Mouse (Mus musculus): ENCODE data around the gene Carnmt1. TPM values are rescaled to one million over a fixed set of nuclear protein-coding genes. Genes with fewer than 3 reads are reported as not detected.
A peak's percentile ranks its signal among the peaks of the same experiment; 100 is the strongest.

The Carnmt1 gene
- polyA plus RNA-seq, 1 experiment from 2014 or later: 25.4 TPM

DNA sequence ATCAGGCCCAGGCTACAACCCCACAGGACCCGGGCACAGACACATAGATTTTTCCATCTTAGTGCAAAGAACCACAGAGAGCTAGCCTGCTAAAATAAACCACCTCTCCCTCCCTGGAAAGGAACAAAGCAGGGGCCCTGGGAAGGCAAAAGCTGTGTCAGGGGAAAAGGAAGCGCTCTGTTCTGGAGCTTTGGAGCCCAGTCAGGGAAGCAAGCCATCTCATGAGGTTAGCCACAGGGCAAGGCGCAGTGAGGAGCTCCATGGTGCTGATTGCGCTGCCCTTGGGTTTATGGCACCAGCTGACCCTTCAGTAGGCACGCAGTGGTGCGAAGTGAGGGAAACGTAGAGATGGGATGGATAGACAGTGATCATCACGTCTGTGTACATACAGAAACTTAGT is 16.2 kb upstream of the Carnmt1 start:
- 0 out of 2 replicates have a peak, but pooled peaks have one; percentile 27 for ATAC-seq (replicated peaks; ENCODE audit: insufficient number of reproducible peaks, insufficient read depth, low FRiP score, low read depth)
- Histone ChIP-seq H3K4me3 (no peak overlapping the region), H3K4me1 (replicated peaks) (peaks cover 25% of the 10 kb centered on the region), H3K27me3 (no peaks in the 10 kb centered on the region), H3K9me3 (replicated peaks) (no peaks in the 10 kb centered on the region), H3K4me2 (no peak overlapping the region), H3K9ac (no peak overlapping the region), H3K36me3 (no peaks in the 10 kb centered on the region), H3K27ac (peak overlapping the region; percentile 53)
- 77% methylated on average over 8 of the region's 8 CpGs for WGBS

DNA sequence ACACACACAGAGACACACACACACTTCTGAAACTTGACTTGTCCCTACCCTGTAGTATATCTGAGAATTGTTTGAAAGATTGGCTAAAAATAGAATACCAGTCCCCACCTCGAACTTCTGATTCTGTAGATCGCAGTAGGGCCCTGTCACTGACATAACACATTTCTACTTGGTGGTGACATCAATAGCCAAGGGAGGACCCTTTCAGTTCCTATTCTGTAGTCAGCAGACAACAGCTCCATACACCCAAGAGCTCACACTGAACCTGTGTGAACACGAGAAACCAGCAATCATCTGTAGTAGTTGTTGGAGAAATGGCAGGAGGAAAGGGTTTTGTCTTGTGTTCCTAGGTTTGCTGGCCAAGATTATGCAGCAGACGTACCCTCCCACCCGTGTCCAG is 15.6 kb upstream of the Carnmt1 start:
- Histone ChIP-seq H3K9ac (no peak overlapping the region), H3K4me3 (no peak overlapping the region), H3K27ac (peak overlapping the region; percentile 61), H3K4me2 (no peak overlapping the region), H3K36me3 (no peaks in the 10 kb centered on the region), H3K9me3 (replicated peaks) (no peaks in the 10 kb centered on the region), H3K27me3 (no peaks in the 10 kb centered on the region), H3K4me1 (replicated peaks) (peaks cover 25% of the 10 kb centered on the region)
- no peak for ATAC-seq (replicated peaks; ENCODE audit: insufficient number of reproducible peaks, insufficient read depth, low FRiP score, low read depth)
- WGBS: 37% methylated on average over 5 of the region's 5 CpGs

GRCm38 (mm10) chr19:18655999-18656398 is 14.6 kb upstream of the Carnmt1 start:
- Histone ChIP-seq H3K9me3 (replicated peaks) (no peaks in the 10 kb centered on the region), H3K27ac (no peak overlapping the region), H3K4me1 (replicated peaks) (peaks cover 23% of the 10 kb centered on the region), H3K9ac (no peak overlapping the region), H3K4me3 (no peak overlapping the region), H3K36me3 (no peaks in the 10 kb centered on the region), H3K27me3 (no peaks in the 10 kb centered on the region), H3K4me2 (no peak overlapping the region)
- WGBS: 81% methylated on average over 7 of the region's 7 CpGs
- no peak for ATAC-seq (replicated peaks; ENCODE audit: insufficient number of reproducible peaks, insufficient read depth, low FRiP score, low read depth)

GRCm38 (mm10) chr19:18658473-18658872 is 12.1 kb upstream of the Carnmt1 start:
- Histone ChIP-seq H3K9me3 (replicated peaks) (no peaks in the 10 kb centered on the region), H3K9ac (no peak overlapping the region), H3K27ac (no peak overlapping the region), H3K36me3 (no peaks in the 10 kb centered on the region), H3K4me2 (no peak overlapping the region), H3K27me3 (no peaks in the 10 kb centered on the region), H3K4me3 (no peak overlapping the region), H3K4me1 (replicated peaks) (peaks cover 14% of the 10 kb centered on the region)
- no peak for ATAC-seq (replicated peaks; ENCODE audit: insufficient number of reproducible peaks, insufficient read depth, low FRiP score, low read depth)
- 70% methylated on average over 4 of the region's 4 CpGs for WGBS

GRCm38 (mm10) chr19:18659349-18659748 is 11.2 kb upstream of the Carnmt1 start:
- Histone ChIP-seq H3K4me3 (no peak overlapping the region), H3K36me3 (no peaks in the 10 kb centered on the region), H3K9me3 (replicated peaks) (no peaks in the 10 kb centered on the region), H3K27me3 (no peaks in the 10 kb centered on the region), H3K4me2 (no peak overlapping the region), H3K4me1 (replicated peaks) (peaks cover 6% of the 10 kb centered on the region), H3K27ac (no peak overlapping the region), H3K9ac (no peak overlapping the region)
- WGBS: 50% methylated on average over 1 of the region's 1 CpGs
- no peak for ATAC-seq (replicated peaks; ENCODE audit: insufficient number of reproducible peaks, insufficient read depth, low FRiP score, low read depth)

DNA sequence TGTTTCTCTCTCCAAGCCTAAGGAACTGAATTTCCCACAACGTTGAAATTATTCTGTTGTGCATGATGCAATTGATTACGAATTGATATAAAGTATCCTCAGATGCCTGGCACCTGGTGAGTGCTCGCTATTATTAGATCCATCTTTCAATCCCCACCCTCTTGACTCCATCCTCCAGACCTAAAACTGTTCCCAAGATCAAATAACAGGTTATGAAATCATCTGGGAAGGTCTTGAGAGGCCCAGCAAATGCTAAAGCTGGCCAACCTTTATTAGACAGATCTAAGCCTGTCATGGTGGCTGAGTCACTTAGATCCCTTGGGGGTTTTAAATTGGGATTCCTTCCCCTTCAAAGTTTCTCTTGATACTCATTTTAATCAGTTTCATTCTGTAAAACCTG is 10.1 kb upstream of the Carnmt1 start:
- no peaks in the 10 kb centered on the region for H3K36me3 ChIP-seq
- ATAC-seq (replicated peaks; ENCODE audit: insufficient number of reproducible peaks, insufficient read depth, low FRiP score, low read depth): no peak
- H3K27ac ChIP-seq: no peak overlapping the region
- H3K9ac ChIP-seq: no peak overlapping the region
- no peaks in the 10 kb centered on the region for H3K9me3 ChIP-seq (replicated peaks)
- no peak overlapping the region for H3K4me2 ChIP-seq
- no peaks in the 10 kb centered on the region for H3K4me1 ChIP-seq (replicated peaks)
- H3K4me3 ChIP-seq: no peak overlapping the region
- H3K27me3 ChIP-seq: no peaks in the 10 kb centered on the region
- WGBS: 82% methylated on average over 3 of the region's 3 CpGs

DNA sequence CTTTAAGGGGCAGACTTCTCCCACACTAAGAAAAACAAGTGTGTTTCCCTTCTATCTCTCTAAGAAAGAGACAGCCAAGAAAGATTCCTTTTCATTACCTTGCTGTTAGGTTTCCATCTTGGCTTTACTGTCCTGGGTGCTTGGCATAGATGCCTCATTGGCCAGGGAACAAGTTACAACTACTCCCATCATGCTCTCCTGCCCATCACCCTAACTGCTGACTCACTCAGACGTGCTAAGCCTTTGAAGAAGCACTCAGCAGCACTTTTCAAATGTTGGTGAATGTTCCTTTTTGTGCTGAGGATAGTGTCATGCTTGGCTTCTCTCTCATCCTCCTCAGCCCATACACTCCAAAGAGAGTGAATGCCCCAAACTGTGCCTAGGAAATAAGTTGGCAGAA is 8.9 kb upstream of the Carnmt1 start:
- no peak overlapping the region for H3K4me2 ChIP-seq
- H3K4me3 ChIP-seq: no peak overlapping the region
- WGBS: 52% methylated on average over 1 of the region's 1 CpGs
- H3K27ac ChIP-seq: no peak overlapping the region
- ATAC-seq (replicated peaks; ENCODE audit: insufficient number of reproducible peaks, insufficient read depth, low FRiP score, low read depth): no peak
- no peaks in the 10 kb centered on the region for H3K9me3 ChIP-seq (replicated peaks)
- H3K27me3 ChIP-seq: no peaks in the 10 kb centered on the region
- no peaks in the 10 kb centered on the region for H3K36me3 ChIP-seq
- no peak overlapping the region for H3K9ac ChIP-seq
- no peaks in the 10 kb centered on the region for H3K4me1 ChIP-seq (replicated peaks)

DNA sequence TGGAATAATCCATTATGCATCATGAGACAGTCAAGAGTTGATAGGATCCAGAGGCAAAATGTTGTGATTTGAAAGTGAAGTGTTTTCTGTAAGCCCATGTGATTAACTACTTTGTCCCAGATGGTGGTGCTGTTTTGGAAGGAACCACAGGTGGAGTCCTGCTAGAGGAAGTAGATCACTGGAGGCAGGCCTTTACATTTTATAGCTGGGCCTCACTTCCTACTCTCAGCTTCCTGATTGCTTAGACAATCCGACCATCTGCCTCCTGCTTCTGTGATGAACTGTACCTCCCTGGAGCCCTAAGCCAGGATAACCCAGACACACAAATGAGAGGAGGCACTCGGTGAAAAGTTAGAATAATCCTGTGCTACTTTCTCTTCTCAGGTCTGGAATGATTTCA is 6.7 kb upstream of the Carnmt1 start:
- Histone ChIP-seq H3K4me3 (no peak overlapping the region), H3K27me3 (no peaks in the 10 kb centered on the region), H3K9me3 (replicated peaks) (no peaks in the 10 kb centered on the region), H3K36me3 (no peaks in the 10 kb centered on the region), H3K4me2 (no peak overlapping the region), H3K9ac (no peak overlapping the region), H3K27ac (no peak overlapping the region), H3K4me1 (replicated peaks) (no peaks in the 10 kb centered on the region)
- 57% methylated on average over 2 of the region's 2 CpGs for WGBS
- no peak for ATAC-seq (replicated peaks; ENCODE audit: insufficient number of reproducible peaks, insufficient read depth, low FRiP score, low read depth)

DNA sequence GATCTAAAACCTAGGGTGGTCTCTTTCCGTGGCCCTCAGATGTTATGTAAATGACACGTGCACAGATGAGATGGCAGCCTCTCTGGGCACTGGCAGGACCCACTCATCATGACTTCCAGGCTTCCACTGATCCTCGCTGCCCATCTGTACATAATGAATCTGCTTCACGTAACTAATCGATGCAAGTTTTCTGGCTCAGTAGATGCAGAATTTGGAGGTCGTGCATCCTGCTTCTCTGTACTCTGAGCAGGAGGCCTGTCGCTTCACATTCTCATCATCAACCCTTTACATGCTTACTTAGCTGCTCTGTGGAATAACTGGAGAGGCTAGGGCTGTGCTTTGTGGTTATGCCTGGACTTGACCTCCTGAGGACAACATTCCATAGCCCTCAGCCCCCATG is 3.6 kb upstream of the Carnmt1 start:
- no peaks in the 10 kb centered on the region for H3K27me3 ChIP-seq
- no peak overlapping the region for H3K9ac ChIP-seq
- no peak overlapping the region for H3K4me2 ChIP-seq
- H3K9me3 ChIP-seq (replicated peaks): no peaks in the 10 kb centered on the region
- peaks cover 2% of the 10 kb centered on the region for H3K4me1 ChIP-seq (replicated peaks)
- no peaks in the 10 kb centered on the region for H3K36me3 ChIP-seq
- H3K4me3 ChIP-seq: no peak overlapping the region
- WGBS: 89% methylated on average over 7 of the region's 7 CpGs
- H3K27ac ChIP-seq: no peak overlapping the region
- no peak for ATAC-seq (replicated peaks; ENCODE audit: insufficient number of reproducible peaks, insufficient read depth, low FRiP score, low read depth)

GRCm38 (mm10) chr19:18669551-18669950 is 1.0 kb upstream of the Carnmt1 start:
- H3K4me1 ChIP-seq (replicated peaks): peaks cover 19% of the 10 kb centered on the region
- H3K36me3 ChIP-seq: no peaks in the 10 kb centered on the region
- no peak overlapping the region for H3K4me2 ChIP-seq
- no peaks in the 10 kb centered on the region for H3K9me3 ChIP-seq (replicated peaks)
- H3K27me3 ChIP-seq: no peaks in the 10 kb centered on the region
- WGBS: 90% methylated on average over 7 of the region's 7 CpGs
- no peak overlapping the region for H3K27ac ChIP-seq
- no peak for ATAC-seq (replicated peaks; ENCODE audit: insufficient number of reproducible peaks, insufficient read depth, low FRiP score, low read depth)
- no peak overlapping the region for H3K4me3 ChIP-seq
- H3K9ac ChIP-seq: no peak overlapping the region

DNA sequence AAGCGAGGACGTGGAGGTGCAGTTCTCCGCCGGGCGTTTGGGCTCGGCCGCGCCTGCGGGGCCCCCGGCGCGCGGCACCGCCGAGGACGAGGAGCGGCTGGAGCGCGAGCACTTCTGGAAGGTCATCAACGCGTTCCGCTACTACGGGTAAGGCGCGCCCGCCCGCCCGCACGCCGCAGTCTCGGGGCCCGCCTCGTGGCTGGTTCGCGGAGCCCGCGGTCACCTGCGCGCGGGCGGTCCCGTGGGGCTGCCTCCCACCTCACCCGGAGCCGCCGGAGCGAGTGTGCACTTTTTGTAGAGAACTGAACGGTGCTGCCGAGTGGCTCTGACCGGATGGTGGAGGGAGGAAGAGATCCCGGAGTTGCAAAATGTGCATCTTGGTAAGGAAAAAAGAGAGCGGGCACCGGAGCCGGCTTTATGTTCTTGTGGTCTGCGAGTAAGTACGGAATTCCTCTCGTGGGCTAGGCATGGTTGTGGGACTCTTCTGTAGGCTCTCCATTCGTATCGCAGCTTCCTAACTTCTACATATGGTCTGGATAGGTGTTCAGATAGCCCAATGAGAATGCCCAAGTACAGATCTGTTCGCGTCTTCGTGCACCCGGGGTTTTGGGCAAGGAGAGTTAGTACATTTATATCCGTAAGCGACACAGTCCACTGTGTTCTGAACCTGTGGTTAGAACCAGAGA is 635 bp downstream of the Carnmt1 start:
- peak overlapping the region; percentile 76 for H3K4me2 ChIP-seq
- peak overlapping the region; percentile 90 for H3K27ac ChIP-seq
- peak; percentile 68 for ATAC-seq (replicated peaks; ENCODE audit: insufficient number of reproducible peaks, insufficient read depth, low FRiP score, low read depth)
- WGBS: under 1% methylated on average over 50 of the region's 64 CpGs
- no peaks in the 10 kb centered on the region for H3K27me3 ChIP-seq
- H3K9me3 ChIP-seq (replicated peaks): no peaks in the 10 kb centered on the region
- H3K36me3 ChIP-seq: no peaks in the 10 kb centered on the region
- peak overlapping the region; percentile 89 for H3K9ac ChIP-seq
- peaks cover 24% of the 10 kb centered on the region for H3K4me1 ChIP-seq (replicated peaks)
- peak overlapping the region; percentile 93 for H3K4me3 ChIP-seq

- Histone ChIP-seq H3K27me3 (no peaks in the 10 kb centered on the region), H3K36me3 (no peaks in the 10 kb centered on the region), H3K9ac (peak overlapping the region; percentile 89; the same call in 1 of the 2 replicates), H3K9me3 (replicated peaks) (no peaks in the 10 kb centered on the region), H3K27ac (no peak overlapping the region), H3K4me3 (peak overlapping the region; percentile 93), H3K4me1 (replicated peaks) (peaks cover 24% of the 10 kb centered on the region), H3K4me2 (peak overlapping the region; percentile 76)
- 43% methylated on average over 3 of the region's 3 CpGs for WGBS
- no peak for ATAC-seq (replicated peaks; ENCODE audit: insufficient number of reproducible peaks, insufficient read depth, low FRiP score, low read depth)
Measured at GRCm38 (mm10) chr19:18672498-18672897, 1.9 kb downstream of the Carnmt1 start.

Data from heart, embryonic 15.5 days (tissue).